Mouse (Mus musculus): Measurements from ENCODE around the gene Lnpep.

GRCm38 (mm10) chr17:17634033-17634432 is 9.2 kb upstream of the Lnpep start:
- no peak for TF ChIP-seq USF2 (conservative IDR thresholded peaks at IDR 0.05; ENCODE audit: low read depth, low read length)
- TF ChIP-seq SMC3 (IDR thresholded peaks at IDR 0.05; ENCODE audit: low read depth, low read length), result no peak
- TF ChIP-seq ETS1 (conservative IDR thresholded peaks at IDR 0.05; ENCODE audit: low read depth, low read length), result no peak
- no peak for TF ChIP-seq USF1 (IDR thresholded peaks at IDR 0.05; ENCODE audit: low read depth, low read length)
- TF ChIP-seq ZNF384 (IDR thresholded peaks at IDR 0.05; ENCODE audit: low read depth, low read length), result no peak
- TF ChIP-seq ELF1 (IDR thresholded peaks at IDR 0.05; ENCODE audit: low read depth, low read length), result no peak
- no peak for TF ChIP-seq EP300 (IDR thresholded peaks at IDR 0.05; ENCODE audit: low read length)
- no peak for TF ChIP-seq TBP (conservative IDR thresholded peaks at IDR 0.05; ENCODE audit: low read depth, low read length)
- no peak for TF ChIP-seq CTCF (conservative IDR thresholded peaks at IDR 0.05 in 1 of 2, IDR thresholded peaks at IDR 0.05 in 1 of 2; ENCODE audit: low read depth in 2 of 2, low read length in 2 of 2)
- TF ChIP-seq POLR2A (IDR thresholded peaks at IDR 0.05; ENCODE audit: low read depth, low read length), result no peak
- TF ChIP-seq ZMIZ1 (IDR thresholded peaks at IDR 0.05; ENCODE audit: low read depth, low read length), result no peak
